Mouse (Mus musculus) heart, postnatal 4 days (tissue): Measurements from ENCODE around the gene Acad11. TPM values are rescaled to one million over a fixed set of nuclear protein-coding genes. Genes with fewer than 3 reads are reported as not detected.

Experiments
- DNase-seq: peaks from one replicate; pipeline ENCODE4 v3.0.0; 2021
- total RNA-seq, 2 experiments: library from RNA; stranded (reverse); gene quantifications; 2 replicates each; pipeline ENCODE4 v1.2.3; 2021

Acad11 gene
- total RNA-seq, result 10 to 100 TPM; 19.9 to 20.9 TPM

DNA sequence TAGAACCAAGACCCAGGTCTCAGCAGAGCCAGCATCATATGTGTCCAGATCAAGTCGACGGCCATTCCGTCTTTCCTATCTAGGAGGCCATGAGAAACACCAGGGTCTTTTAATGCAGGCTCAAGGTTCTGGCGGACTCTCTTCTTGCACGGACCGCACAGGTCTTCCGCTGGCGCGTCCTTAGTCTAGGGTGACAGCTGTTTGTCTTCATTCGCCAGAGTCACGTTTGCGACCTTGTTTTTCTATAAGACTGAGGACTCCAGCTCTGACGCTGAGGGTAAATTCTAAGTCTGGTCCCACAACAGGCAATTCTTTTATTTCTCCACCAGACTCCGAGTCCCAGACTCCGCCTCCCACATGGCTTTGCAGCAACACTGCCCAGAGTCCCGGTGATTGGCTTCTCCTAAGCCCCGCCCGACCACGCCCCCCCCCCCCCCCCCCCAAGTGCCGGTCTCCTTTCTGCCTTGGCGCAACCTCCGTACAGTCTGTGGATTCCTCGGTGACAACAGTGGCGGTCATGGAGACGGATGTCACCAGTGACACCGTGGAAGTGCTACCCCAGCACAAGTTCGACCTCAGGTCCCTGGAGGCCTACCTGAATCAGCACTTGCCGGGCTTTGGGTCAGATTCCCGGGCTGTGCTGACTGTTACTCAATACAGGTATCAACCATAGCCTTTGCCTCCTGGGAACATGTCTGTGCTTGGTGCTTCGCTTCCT is at the start of gene Acad11:
Gene Acad11, plus strand, starts transcription at position 134 of the 718 bp plus-strand sequence.
- DNase-seq, result peak; percentile 88

DNA sequence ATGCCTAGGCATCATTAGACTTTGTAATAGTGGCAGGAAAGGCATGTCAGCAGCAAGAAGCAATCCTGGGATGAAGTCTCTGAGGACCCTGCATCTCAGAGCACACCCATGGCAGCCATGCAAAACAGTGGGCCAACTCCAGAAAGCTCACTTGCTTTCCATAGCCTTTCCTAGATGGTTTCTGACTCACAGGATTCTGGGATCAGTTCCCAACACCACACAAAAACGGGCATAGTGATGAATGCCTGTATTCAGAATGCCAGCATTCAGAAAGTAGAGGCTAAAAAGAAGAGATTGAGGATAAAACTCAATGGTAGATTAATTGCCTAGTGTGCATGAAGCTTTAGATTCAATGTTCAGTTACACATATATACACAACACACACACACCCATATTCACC is 48.7 kb upstream of the Acad11 start:
- no peak for DNase-seq

DNA sequence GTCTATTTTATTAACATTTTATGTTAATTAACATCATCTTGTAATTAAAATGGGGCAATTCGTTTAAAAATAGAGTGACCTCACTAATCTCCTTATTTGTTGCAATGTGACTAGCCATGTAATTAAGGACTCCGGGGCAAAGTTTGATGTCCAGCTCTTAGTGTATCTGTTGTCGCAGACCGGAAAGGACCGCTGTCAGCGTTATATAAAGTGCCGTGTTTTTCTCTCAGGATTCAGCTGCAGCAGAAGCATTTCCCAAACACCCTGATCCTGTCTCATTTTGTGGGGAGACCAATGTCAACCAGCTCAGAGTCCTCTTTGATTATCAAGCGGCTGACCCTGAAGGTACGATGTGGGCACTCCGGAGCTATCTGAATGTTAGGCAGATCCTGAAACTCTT is 42.2 kb upstream of the Acad11 start:
- no peak for DNase-seq

DNA sequence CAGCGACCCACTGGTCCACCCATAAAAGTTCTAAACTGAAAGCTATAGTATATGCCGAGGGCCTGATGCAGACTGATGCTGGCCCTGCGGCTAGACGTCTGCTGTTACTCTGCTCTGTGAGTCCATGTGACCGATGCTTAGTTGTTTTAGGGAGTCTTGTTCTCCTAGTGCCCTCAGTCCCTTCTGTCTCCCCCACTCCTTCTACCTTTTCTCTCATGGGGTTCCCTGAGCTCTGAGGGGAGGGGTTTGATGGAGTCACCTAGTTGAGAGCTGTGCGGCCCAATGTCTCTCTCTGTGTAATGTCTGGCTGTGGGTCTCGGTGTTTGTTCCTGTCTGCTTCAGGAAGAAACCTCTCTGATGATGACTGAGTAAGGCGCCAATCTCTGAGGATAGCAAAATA is 36.0 kb upstream of the Acad11 start:
- DNase-seq, result no peak

DNA sequence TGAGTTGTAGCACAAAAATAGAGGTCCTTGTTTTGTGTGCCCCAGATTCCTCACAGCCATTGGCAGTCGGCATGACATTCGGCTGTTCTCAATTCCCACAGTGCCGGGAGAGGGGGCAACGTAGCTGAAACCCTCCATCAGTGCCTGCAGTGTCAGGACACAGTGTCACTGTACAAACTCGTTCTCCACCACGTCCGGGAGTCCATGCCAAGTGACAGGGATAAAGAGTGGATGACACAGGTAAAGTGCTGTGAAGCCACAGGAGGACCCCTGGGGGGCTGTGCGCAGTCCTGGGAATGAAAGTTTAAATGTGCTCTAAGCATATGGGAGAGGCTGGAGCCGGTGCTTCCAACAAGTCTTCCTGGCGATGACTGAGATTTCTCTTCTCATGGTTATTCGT is 33.3 kb upstream of the Acad11 start:
- DNase-seq, result no peak

DNA sequence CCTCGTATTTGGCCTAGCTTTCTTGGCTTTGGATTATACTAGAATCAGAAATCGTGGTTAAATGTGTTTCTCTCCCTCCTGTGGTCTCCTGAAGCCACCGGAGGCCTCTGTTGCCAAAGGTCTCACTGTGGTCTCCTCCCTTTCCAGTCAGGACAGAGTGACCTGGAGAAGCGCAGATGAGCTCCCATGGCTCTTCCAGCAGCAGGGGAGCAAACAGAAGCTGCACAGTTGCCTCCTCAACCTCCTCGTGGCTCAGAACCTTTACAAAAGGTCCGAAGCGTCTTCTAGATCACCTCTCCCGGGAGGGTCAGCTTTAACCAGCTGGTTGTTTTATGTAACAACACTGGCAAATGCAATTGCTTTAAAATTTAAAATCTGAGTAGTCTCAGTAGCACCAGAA is 28.9 kb upstream of the Acad11 start:
- DNase-seq, result no peak

DNA sequence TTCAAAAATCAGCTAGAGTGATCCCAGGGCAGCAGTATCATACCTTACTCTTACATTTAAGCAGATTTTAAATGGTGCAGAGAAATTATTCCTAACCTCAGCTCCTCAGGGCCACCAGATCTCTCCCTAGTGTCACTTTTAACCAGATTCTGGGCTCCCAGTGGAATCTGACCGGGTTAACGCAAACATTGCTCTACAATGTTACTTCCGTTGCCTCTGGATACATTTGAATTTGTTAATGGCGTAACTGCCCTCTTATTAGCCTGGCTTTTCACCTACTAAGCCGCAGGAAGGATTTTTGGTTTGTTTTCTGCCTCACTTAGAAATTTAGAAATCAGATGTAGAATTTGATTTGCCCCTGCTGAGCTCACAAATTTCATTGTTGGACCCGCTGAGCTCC is 28.5 kb upstream of the Acad11 start:
- DNase-seq, result no peak

DNA sequence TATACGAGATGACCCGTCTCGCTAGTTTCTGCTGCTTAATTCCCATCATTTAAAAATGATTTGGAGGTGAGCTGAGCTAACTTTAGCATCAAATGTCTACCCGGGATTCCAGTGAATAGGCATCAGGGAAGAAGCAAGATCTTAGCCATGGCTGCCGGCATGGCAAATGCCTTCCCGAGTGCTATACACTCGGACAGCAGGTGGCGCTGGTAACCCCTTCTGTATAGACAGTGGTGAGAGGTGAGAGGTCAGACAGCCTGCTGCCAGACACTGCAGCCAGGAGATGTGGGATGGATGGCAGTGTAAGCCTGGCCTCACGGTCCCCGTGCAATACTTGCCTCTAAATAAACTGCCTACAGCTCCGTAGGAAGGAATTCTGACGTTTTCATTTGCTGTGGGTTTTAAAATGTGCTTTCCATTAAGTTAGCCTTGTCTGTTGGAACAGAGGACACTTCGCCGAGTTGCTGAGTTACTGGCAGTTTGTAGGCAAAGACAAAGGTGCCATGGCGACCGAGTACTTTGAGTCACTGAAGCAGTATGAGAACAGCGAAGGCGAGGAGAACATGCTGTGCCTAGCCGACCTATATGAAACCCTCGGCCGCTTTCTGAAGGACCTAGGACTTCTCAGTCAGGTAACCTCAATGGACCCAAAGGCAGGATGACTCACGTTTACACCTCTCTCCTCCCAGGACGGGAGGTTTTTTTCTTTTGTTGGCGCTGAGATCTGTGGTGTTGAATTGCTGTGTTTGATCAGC is 27.7 kb upstream of the Acad11 start:
- peak; percentile 81 for DNase-seq

DNA sequence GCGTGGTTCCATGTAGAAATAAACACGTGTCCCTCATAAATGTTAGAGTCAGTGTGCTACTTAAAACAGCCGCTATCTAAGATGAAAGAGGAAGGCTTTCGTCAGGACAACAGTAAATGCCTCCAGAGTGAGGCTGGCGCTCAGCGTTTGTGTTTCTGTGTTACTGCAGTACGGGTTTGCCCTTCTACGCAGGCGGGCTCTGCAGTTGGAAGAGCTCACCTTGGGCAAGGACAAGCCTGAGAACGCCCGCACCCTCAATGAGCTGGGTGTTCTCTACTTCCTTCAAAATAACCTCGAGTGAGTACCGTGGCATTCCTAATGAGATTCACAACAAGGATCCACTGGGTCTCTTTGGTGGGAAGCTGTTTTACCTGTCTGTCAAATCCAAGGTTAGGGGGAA is 24.9 kb upstream of the Acad11 start:
- DNase-seq, result no peak

DNA sequence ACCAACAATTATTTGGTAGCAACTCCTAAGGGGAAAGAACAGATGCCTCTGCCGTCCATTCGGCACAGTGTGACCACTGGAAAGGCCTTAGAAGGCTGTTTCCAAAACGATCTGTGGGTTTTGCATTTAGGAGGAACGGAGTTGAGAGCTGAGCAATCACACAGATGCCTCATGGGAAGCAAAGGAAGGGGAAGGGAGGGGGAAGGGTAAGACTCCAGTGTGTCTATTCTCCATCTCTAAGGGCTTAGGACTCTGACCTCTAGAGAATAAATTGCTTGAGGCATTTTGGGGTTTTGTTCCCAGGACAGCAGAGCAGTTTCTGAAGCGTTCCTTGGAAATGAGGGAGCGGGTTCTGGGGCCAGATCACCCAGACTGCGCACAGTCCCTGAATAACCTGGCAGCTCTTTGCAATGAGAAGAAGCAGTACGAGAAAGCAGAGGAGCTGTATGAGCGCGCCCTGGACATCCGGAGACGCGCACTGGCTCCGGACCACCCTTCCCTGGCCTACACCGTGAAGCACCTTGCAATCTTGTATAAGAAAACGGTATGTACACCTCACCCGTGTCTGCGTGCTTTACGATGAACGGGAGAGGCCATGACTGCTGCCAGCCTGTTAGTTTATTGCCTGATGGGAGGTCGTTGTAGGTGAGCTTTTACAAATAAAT is 24.0 kb upstream of the Acad11 start:
- no peak for DNase-seq

DNA sequence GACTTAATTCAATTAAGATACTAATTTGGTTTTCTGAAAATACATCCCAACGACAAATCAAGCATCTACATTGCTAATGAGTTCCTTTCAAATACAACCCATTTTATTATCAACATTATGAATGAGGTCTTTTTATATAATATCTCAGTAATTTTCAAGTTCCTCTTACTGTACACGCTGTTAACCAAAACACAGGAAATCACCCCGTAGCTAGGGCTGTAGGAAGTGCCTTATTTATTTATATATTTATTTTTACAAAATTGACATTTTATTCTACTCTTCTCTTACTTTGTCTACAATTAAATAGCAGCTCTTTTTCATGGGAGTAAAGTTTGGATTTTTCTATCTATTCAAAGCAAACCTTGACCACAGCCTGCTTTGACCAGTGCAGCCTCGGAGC is 23.4 kb upstream of the Acad11 start:
- DNase-seq, result no peak

DNA sequence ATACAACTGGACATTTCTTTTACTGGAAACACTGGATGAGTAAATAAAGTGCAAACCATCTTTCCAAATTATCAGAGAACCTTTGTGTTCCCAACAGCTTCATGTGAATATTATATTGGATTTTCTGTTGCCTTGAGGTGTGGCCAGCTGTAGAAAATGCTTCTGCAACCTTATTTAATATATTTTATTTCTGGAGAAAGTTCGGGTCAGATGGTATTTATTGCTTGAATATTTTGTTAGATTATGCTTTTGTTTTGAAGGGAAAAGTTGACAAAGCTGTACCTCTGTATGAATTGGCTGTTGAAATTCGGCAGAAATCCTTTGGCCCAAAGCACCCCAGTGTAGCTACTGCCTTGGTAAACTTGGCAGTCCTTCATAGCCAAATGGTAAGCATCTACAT is 22.8 kb upstream of the Acad11 start, which contains the start of gene Gm28305:
Gene Gm28305, plus strand, starts transcription at position 301 of the 400 bp plus-strand sequence.
- no peak for DNase-seq

DNA sequence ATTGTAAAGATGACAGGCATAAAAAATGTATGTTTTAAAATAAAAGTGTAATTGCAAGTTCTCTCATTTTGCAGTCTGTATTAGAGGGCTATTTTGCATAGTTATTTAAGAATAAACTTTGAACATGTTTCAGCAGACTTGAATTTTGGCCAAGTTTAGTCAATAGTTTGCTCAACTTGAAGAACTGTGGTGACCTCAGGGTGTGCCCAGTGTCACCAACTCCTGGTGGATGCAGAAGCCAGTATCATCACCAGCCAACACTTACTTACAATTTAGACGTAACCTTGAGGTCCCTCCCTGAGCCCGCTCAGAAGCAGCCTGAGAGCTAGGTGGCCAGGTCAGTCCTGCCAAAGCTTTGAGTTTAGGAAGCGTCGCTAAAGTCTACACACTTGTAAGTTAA is 19.5 kb upstream of the Acad11 start:
- DNase-seq, result no peak

DNA sequence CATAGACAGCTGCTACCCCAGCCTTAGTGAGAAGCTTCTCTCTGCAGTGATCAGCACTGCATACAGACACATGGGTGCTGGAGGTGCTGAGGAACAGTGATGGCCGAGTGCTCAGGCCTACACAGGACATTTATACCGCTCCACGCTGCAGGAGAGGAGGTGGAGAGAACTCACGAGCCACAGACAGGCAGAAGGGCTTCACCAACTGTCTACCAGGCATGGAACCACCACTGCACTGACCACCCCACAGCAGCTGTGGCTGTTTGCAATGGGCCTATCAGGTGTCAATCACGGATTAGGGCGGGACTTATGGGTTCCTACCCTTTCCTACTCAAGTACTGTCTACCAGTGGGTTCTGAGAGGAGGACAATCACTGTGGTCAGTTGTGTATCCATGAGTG is 12.1 kb upstream of the Acad11 start:
- DNase-seq, result no peak

DNA sequence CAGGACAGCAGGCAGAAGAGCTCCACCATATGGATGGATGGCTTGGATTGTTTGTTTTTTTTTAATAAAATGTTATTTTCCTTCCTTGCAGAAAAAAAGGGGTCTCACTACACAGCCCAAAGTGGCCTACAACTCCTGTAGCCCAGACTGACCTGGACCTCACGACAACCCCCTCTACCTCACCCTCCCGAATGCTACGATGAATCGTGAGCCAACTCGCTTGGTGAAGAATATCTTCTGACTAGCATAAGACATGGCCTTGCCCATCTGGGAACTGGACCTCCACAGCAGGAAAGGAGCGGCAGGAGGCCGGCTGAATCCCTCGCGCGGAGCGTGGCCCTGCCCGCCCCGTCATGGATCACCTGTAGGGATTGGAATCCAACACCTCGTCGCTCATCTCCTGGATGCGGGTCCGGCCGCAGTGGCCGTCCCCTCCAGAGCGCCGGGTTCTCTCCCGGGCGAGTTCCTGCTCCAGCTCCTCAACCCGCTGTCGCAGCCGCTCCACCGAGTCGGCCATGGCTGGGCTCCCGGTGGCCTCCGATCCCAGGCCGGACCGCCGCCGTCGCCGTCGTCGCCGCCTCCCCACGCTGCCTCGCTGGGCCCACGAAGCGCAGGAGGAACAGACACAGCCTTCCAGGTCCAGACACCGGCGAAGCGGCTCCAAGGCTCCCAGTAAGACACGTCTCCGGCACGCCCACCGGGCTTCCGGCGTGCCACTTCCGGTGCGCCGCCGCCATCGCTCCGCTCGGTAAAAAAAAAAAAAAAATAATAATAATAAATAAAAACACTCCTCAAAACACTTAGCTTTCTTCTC is 540 bp upstream of the Acad11 start, which contains the start of gene Uba5:
Gene Uba5, minus strand, starts transcription at position 705 of the 814 bp plus-strand sequence.
- peak; percentile 80 for DNase-seq

DNA sequence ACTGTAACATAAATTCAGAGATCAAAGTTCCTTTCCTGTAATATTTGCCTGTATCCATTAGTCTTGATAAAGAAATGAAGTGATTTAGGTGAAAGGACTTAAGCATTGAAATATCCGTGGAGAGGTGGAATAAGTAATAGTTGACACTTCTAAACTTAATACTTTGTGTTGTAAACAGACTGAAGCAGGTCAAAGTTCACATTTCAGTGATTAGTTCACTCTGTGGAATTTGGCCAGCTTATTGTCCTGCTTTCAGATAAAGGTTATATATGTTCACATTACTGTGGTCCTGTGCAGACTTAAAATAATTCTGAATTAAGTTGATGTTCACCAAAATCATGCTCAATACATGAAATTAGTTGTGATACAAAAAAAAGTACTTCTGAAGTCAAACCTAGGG is 1.4 kb downstream of the Acad11 start:
- no peak for DNase-seq

DNA sequence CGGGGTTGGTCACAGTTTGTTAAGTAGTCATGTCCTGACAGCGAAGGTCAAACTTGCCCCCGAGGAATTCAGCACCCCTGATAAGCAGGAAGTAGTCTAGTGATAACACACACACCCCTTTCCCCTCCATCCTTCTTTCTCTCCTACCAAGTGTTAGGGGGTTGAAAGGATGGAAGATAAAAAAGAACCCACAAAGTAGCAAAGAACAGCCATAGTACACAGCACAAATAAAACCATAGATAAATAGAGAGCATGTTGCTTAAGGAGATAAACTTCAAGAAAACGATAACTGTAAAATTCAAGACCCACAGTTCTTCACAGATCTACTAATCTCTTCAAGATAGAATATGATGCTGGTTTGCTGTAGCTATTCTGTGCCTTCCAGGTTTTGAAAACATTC is 7.1 kb downstream of the Acad11 start:
- DNase-seq, result no peak

DNA sequence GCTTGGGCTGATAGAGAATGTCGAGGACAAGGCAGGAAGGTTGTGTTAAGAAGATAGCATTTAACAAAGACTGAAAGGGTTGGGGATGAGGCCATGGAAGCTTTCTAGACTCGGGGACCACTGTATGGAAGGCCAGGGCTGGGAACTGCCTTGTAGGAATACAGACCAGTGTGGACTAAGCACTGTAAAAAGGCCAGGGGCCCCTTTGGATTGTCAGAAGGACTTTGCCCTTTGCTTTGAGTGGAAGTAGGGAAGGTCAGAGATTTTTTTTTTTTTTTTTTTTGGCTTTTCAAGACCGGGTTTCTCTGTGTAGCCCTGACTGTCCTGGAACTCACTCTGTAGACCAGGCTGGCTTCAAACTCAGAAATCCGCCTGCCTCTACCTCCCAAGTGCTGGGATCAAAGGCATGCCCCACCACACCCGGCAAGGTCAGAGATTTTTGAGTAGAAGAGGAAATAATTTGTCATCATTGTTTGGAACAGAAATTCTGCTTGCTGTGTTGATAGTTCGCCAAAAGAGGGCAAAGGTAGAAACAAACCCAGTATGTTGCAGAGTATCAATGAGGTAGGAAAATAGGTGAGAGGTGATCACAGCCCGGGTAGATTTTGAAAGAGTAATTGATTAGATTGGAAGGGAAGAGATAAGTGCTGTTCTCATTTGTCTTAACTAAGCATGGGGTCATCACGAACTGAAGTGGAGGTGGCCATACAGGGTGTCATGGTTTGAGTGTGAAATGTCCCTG is 7.9 kb downstream of the Acad11 start:
- DNase-seq, result no peak

DNA sequence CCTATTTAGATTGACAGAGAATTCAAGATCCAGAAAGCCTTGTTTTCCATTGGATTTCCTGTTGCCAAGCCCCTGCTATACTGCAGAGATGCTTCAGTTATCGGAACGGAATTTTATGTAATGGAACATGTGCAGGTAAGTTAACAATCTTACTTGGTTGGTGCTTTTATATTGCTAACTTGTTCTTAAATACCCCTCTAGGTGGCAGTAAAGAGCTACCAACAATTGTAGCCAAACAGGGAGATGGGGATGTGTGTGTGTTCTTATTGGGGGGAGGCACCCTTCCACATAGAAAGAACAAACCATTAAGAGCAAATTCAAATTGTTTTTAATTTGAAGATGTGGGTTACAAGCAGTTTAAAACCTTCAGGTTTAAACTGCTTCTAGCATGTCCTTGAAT is 12.6 kb downstream of the Acad11 start:
- DNase-seq, result no peak

DNA sequence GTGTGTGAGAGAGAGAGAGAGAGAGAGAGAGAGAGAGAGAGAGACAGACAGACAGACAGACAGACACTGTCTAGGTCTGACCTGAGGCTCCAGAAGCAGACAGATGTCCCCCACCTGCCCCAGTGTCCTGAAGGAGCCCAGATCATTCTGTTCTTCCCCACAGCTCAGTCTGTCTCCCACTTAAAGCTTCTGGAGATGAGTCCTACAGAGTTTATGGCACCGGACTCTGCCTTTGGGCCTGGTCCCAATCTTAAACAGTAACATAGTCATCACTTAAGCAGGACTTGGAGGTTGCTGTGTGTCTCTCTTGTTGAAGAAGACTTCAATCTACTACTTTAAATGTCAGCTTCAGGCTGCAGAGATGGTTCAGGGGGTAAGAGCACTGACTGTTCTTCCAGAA is 15.6 kb downstream of the Acad11 start:
- DNase-seq, result no peak

DNA sequence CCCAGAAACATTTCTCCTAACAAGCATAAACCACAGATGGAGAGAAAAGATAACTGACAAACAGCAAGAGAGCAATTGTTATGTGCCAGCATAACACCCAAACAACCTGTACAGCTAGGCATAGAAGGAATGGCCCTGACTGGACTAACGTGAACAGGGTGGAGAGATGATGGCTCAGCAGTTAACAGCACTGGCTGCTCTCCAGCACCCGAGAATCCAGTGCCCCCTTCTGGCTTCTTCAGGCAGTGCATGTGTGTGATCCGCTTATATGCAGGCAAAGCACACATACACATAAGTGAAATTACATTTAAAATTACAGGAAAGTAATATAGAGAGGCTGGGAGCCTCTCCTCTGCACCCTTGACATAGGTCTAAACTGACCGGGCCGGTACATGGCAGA is 16.2 kb downstream of the Acad11 start:
- peak; percentile 53 for DNase-seq

DNA sequence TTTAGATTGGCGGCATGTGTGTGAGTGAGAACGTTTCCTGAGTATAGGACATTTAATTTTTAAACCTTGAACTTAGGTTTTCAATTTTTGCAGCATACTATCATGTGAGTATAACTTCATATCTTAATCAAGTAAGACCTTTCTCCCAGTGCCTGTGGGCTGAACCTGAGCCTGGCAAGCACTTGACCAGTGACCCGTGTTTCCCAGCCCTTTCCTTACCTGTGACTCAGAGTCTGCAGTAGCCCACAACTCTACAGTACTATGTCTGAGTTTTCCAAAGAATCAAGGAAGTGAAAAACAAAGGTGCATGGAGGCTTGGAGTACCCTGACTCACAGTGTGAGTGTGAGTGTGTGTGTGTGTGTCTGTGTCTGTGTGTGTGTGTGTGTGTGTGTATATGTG is 16.9 kb downstream of the Acad11 start:
- no peak for DNase-seq
